Mouse (Mus musculus) kidney, postnatal 14 days (tissue): ENCODE measurements around the gene Scgb2b27.
"Not testable (repeated sequence)": the region's sequence is repeated elsewhere in the genome, so short reads cannot be mapped to it uniquely, and the experiment has no call there.

Experiments
- DNase-seq: peaks from one replicate; pipeline ENCODE4 v3.0.0; 2022; ENCODE audit warnings: mixed read lengths

The Scgb2b27 gene

GRCm38 (mm10) chr7:34013842-34014241, at the start of gene Scgb2b27:
TSS of gene Scgb2b27 (minus strand) at chr7:34013942.
- no peak for DNase-seq

- DNase-seq, result not testable (repeated sequence)
Observed at GRCm38 (mm10) chr7:34036076-34036815, 22.5 kb upstream of the Scgb2b27 start.

DNA sequence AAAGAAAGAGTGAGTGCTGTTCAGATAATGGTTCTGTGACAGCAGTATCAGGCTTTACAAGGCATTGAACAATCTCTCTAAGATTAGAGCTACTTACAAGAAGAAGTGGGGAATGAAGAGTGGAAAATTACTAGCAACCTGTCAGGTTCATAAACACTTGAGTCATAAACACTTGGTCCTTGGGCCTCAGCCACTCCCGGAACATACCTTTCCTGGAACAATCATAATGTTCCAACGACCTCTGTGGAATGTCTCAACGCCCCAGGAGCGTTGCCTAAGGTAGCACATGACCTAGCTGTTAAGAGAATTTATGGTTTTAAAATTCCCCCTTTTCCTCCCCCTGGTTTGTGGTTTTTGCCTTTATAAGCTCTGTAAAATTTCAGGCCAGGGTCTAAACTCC, 20.8 kb upstream of the Scgb2b27 start:
- not testable (repeated sequence) for DNase-seq

DNA sequence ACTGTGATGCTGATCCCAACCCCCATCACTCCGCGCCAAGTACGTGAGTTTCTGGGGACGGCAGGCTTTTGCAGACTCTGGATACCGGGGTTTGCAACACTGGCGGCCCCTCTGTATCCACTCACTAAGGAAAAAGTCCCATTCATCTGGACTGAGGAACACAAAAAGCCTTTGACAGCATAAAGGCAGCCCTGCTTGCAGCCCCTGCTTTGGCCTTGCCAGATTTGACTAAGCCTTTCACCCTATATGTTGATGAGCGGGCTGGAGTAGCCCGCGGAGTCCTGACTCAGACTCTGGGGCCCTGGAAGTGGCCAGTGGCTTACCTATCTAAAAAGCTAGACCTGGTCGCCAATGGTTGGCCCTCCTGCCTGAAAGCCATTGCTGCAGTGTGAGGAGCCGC, 16.3 kb upstream of the Scgb2b27 start:
- DNase-seq, result no peak

DNA sequence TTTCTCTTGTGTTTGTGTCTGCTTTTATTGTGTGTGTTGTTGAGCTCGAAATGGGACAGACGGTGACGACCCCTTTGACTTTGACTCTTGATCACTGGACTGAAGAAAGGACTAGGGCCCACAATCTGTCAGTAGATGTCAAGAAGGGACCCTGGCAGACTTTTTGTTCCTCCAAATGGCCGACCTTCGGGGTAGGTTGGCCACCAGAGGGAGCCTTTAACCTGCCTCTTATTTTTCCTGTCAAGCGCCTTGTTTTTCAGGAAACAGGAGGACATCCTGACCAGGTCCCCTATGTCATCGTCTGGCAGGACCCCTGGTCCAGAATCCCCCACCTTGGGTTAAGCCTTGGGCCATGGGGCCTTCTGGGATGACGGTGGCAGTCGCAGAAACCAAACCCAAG, 13.5 kb upstream of the Scgb2b27 start:
- DNase-seq, result not testable (repeated sequence)

GRCm38 (mm10) chr7:34025641-34026040, 11.9 kb upstream of the Scgb2b27 start:
- DNase-seq, result no peak

- DNase-seq, result not testable (repeated sequence)
Observed at GRCm38 (mm10) chr7:34021183-34021582, 7.4 kb upstream of the Scgb2b27 start, which contains the start of gene Scgb1b27. TSS of gene Scgb1b27 (plus strand) at chr7:34021483.

GRCm38 (mm10) chr7:33982281-33982680, 31.5 kb downstream of the Scgb2b27 start:
- DNase-seq, result peak; percentile 26
